9 mouse cellular contexts compared by ENCODE assay signal in genomic region chr2:156722752-156723151, GRCm38 (mm10). TPM values are rescaled to one million over a fixed set of nuclear protein-coding genes. Genes with fewer than 3 reads are reported as not detected.
DNase-seq lines count a peak whose midpoint lies in the region; ATAC-seq lines count a peak whose summit lies in the region.
"Had no signal": no experiment of that assay in that cellular context is flagged by ENCODE, and none has a peak within 500 bp of the region (broad histone marks: within the 10 kb centered on the region; RNA-seq: fewer than 3 reads in every experiment).

No protein-coding gene starts in this region.

- 66% methylated on average over 5 of the region's 5 CpGs for WGBS in liver, embryonic 11.5 days
- WGBS in forebrain, embryonic 13.5 days, result 39% methylated on average over 5 of the region's 5 CpGs
- WGBS in limb, embryonic 10.5 days, result 74% methylated on average over 5 of the region's 5 CpGs
- 34% methylated on average over 5 of the region's 5 CpGs for WGBS in neural tube, embryonic 13.5 days

- no peaks in the 10 kb centered on the region for H3K9me3 ChIP-seq in liver, embryonic 11.5 days (ENCODE audit: control insufficient read depth, low read length)
- no peaks in the 10 kb centered on the region for H3K9me3 ChIP-seq in forebrain, embryonic 13.5 days (replicated peaks)
- H3K9me3 ChIP-seq in limb, embryonic 10.5 days (replicated peaks), result no peaks in the 10 kb centered on the region
- no peaks in the 10 kb centered on the region for H3K9me3 ChIP-seq in neural tube, embryonic 13.5 days

- ATAC-seq in liver, embryonic 11.5 days (replicated peaks; ENCODE audit: low FRiP score), result no peak
- no peak for ATAC-seq in forebrain, embryonic 13.5 days
- ATAC-seq in neural tube, embryonic 13.5 days (ENCODE audit: low read depth), result no peak

- H3K9ac ChIP-seq in liver, embryonic 11.5 days (ENCODE audit: low read depth, low read length), result no peak overlapping the region
- peak overlapping the region; percentile 99 for H3K9ac ChIP-seq in forebrain, embryonic 13.5 days
- H3K9ac ChIP-seq in neural tube, embryonic 13.5 days, result peak overlapping the region; percentile 100

- no peaks in the 10 kb centered on the region for H3K36me3 ChIP-seq in liver, embryonic 11.5 days (ENCODE audit: control insufficient read depth, insufficient read depth, low read length)
- H3K36me3 ChIP-seq in forebrain, embryonic 13.5 days (ENCODE audit: poor library complexity, severe bottlenecking), result no peaks in the 10 kb centered on the region
- peaks cover 11% of the 10 kb centered on the region for H3K36me3 ChIP-seq in limb, embryonic 10.5 days
- no peaks in the 10 kb centered on the region for H3K36me3 ChIP-seq in neural tube, embryonic 13.5 days

- peaks cover 40% of the 10 kb centered on the region for H3K4me1 ChIP-seq in liver, embryonic 11.5 days (replicated peaks; ENCODE audit: control insufficient read depth, insufficient read depth, low read length)
- peaks cover 76% of the 10 kb centered on the region for H3K4me1 ChIP-seq in forebrain, embryonic 13.5 days
- peaks cover 67% of the 10 kb centered on the region for H3K4me1 ChIP-seq in limb, embryonic 10.5 days
- peaks cover 78% of the 10 kb centered on the region for H3K4me1 ChIP-seq in neural tube, embryonic 13.5 days (replicated peaks)

- peak overlapping the region; percentile 85 for H3K4me2 ChIP-seq in liver, embryonic 11.5 days
- peak overlapping the region; percentile 79 for H3K4me2 ChIP-seq in forebrain, embryonic 13.5 days
- peak overlapping the region; percentile 87 for H3K4me2 ChIP-seq in neural tube, embryonic 13.5 days

- H3K27ac ChIP-seq in liver, embryonic 11.5 days (ENCODE audit: low read depth, low read length), result no peak overlapping the region
- H3K27ac ChIP-seq in forebrain, embryonic 13.5 days, result no peak overlapping the region
- no peak overlapping the region for H3K27ac ChIP-seq in limb, embryonic 10.5 days
- H3K27ac ChIP-seq in neural tube, embryonic 13.5 days (replicated peaks), result no peak overlapping the region

- DNase-seq in liver, embryonic 11.5 days (ENCODE audit: low spot score), result no peak
- DNase-seq in liver, result no peak
- no peak for DNase-seq in limb, embryonic 10.5 days (ENCODE audit: low spot score)
- DNase-seq in spleen, postnatal 4 days (ENCODE audit: low spot score in 2 of 2), result no peak
- no peak for DNase-seq in adrenal gland, postnatal 14 days
- no peak for DNase-seq in kidney, postnatal 14 days

- H3K4me3 ChIP-seq in liver, embryonic 11.5 days (ENCODE audit: low read depth, low read length), result peak overlapping the region; percentile 92
- H3K4me3 ChIP-seq in forebrain, embryonic 13.5 days, result peak overlapping the region; percentile 72
- H3K4me3 ChIP-seq in limb, embryonic 10.5 days, result peak overlapping the region; percentile 91
- peak overlapping the region; percentile 96 for H3K4me3 ChIP-seq in neural tube, embryonic 13.5 days

- no peaks in the 10 kb centered on the region for H3K27me3 ChIP-seq in liver, embryonic 11.5 days (replicated peaks; ENCODE audit: control insufficient read depth, insufficient read depth, low read length)
- no peaks in the 10 kb centered on the region for H3K27me3 ChIP-seq in forebrain, embryonic 13.5 days
- no peaks in the 10 kb centered on the region for H3K27me3 ChIP-seq in limb, embryonic 10.5 days (ENCODE audit: low read depth, poor library complexity, severe bottlenecking)
- no peaks in the 10 kb centered on the region for H3K27me3 ChIP-seq in neural tube, embryonic 13.5 days

RNA-seq across cellular contexts. Expression of gene Myl9, which starts 52.5 kb away (rescaled TPM):
- 98.9 and 115 TPM in 2 replicates for polyA plus RNA-seq in liver, embryonic 11.5 days (2014; fragmentation: Nextera tagmentation; extraction: Ambion mirVana)
- 28.1 and 28.4 TPM in 2 replicates for polyA plus RNA-seq in forebrain, embryonic 13.5 days (2015; fragmentation: Nextera tagmentation; extraction: Ambion mirVana)
- 30.1 and 62.7 TPM in 2 replicates for polyA plus RNA-seq in limb, embryonic 10.5 days (2016; fragmentation: Nextera tagmentation; extraction: Ambion mirVana)
- polyA plus RNA-seq in neural tube, embryonic 13.5 days (2015; fragmentation: Nextera tagmentation; extraction: Ambion mirVana), result 55.2 and 56.0 TPM in 2 replicates
- total RNA-seq in adrenal gland, postnatal 14 days (2021), result 54.6 and 70.5 TPM in 2 replicates
- total RNA-seq: common myeloid progenitor, adult 5-6 weeks had no signal
